Mouse (Mus musculus): ENCODE data around the gene Ppm1l. TPM values are rescaled to one million over a fixed set of nuclear protein-coding genes. Genes with fewer than 3 reads are reported as not detected.
A peak's percentile ranks its signal among the peaks of the same experiment; 100 is the strongest.

Ppm1l gene
- 1.5 to 3.3 TPM (median 1.5 TPM) in 3 replicates for total RNA-seq (2017)

DNA sequence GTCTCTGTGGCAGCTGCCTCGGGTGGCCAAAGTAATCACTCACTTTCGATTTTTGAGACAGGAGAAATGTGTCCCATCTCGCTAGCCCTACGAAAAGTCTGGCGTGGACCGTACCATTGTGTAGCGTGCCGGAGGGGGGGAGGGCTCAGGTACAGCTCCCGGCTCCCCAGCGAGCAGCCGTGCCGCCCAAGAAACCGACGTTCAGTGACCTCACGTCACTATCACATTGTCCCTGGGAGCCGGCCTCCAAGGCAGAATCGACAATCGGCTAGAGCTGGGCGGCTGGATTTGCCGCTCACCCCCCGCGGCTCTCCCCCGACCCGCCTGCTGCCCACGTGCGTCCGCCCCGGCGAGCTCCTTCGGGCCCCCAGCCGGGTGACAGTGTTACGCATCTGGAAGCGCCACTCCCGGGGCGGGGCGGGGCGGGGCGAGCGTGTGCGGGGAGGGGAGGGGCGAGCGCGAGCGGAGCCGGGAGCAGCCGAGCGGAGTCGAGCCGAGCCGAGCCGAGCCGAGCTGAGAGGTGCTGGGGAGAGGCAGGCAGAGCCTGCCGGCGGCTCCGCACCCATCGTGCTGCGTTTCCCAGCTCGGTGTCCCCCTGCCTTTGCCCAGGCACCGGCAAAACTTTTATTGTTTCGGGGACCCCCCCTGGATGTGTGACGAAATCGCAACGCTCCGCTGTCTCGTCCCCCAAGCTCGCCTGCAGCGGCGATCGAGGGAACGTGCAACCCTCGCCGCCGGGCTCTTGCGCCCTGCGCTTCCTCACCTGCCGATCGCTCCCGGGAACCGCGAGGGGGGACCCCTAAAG is at the start of gene Ppm1l:
Gene Ppm1l (plus strand): TSS at position 471 of the 805 bp plus-strand sequence.
- ATAC-seq (replicated peaks; ENCODE audit: insufficient number of reproducible peaks, low FRiP score, low TSS enrichment, poor library complexity, severe bottlenecking), result peak; percentile 89

DNA sequence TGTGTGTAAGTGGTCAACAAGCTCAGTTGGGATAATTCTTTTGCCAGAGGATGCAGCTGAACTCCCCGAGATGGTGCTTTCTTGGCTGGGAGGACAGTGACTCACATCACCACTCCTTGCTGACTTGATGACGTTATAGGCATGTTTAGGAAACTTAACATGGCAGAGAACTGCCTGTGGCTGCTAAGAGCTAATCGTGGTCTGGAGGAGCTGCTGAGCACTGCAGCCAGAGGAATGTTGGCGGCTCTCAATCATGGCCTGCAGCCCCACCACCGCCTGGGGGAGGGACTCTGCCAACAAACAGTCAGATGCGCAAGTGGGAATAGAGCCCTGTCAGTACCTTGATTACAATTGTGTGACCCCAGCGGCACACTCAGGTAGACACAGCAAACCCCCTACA is 44.8 kb upstream of the Ppm1l start:
- no peak for ATAC-seq (replicated peaks; ENCODE audit: insufficient number of reproducible peaks, low FRiP score, low TSS enrichment, poor library complexity, severe bottlenecking)

DNA sequence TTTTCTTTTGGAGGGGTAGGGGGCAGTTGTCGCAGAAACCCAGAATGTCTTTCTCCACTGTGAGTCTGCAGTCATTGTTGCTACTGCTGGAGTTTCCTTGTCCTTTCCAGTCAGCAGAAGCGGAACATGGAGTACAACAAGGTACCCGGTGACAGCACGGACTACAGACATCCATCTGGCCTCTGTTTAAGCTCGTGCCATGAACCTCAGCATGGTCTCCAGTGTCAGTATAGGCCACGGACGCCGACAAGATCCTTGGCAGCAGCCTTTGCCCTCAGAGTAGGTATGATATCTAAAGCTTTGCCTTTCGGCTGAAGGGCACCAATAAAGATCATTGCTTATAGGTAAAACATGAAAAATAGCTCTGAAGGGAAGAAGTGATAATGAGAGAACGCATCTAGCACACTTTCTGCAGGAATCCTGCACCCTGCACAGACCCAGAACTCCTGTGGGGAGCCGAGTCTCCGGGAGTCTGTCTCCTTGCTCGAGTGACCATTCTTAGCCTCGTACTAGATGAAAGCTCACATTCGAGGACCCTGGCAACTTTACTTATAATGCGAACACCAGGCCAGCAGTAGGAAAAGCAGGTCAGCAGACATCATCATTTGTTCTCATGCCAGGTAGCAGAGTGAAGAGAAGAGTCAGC is 42.5 kb upstream of the Ppm1l start:
- ATAC-seq (replicated peaks; ENCODE audit: insufficient number of reproducible peaks, low FRiP score, low TSS enrichment, poor library complexity, severe bottlenecking), result no peak

- no peak for ATAC-seq (replicated peaks; ENCODE audit: insufficient number of reproducible peaks, low FRiP score, low TSS enrichment, poor library complexity, severe bottlenecking)
These were observed 41.9 kb upstream of the Ppm1l start for GRCm38 (mm10) chr3:69274664-69275312.

DNA sequence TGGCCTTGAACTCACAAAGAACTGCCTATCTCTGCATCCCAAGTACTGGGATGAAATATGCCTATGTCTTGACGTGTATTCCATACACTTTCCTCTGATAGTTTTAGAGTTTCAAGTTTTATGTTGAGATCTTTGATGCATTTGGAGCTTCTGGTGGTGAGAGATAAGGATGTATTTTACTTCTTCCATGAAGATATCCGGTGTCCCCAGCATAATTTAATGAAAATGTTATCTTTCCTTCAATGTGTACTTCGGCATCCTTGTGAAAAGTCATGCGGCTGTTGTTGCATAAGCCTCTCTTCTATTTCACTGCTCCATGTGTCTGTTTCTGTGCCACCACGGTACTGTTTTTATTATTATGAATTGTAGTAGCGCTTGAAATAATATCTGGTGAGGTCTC is 38.0 kb upstream of the Ppm1l start:
- no peak for ATAC-seq (replicated peaks; ENCODE audit: insufficient number of reproducible peaks, low FRiP score, low TSS enrichment, poor library complexity, severe bottlenecking)

GRCm38 (mm10) chr3:69282406-69282805 is 34.3 kb upstream of the Ppm1l start:
- no peak for ATAC-seq (replicated peaks; ENCODE audit: insufficient number of reproducible peaks, low FRiP score, low TSS enrichment, poor library complexity, severe bottlenecking)

DNA sequence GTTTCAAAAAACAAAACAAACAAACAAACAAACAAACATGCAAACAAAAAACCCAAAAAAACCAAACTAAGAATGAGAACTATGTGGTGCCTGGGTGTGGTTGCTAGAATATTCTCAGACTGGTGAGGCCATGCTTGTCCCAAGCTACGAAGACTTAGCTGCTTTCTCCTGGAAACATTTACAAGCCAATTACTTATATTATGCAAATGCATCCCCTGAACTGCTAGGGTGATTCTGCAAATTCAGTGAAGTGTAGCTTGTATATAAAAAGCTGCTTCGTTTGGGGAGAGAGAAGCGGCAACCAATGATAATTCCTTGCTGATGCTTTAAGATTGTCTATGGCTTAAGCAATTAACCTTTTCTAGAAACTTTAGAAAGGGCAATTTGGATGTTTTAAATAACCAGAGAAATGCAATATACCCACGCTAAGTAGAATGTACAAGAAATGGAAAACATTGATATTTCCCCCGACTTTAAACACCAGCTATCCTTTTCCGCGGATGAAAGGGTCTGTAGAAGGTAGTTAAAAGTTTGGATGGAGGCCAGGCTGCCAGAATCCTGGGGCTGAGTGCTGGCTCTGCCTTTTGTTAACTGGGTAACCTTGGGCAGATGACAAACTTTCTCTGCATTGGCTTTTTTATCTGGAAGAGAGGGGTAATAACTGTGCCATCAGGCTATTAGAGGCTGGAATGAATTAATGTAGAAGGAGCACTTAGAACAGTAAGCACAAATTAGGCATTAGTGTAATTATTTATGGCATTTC is 33.4 kb upstream of the Ppm1l start:
- ATAC-seq (replicated peaks; ENCODE audit: insufficient number of reproducible peaks, low FRiP score, low TSS enrichment, poor library complexity, severe bottlenecking), result no peak

GRCm38 (mm10) chr3:69289833-69290232 is 26.8 kb upstream of the Ppm1l start:
- no peak for ATAC-seq (replicated peaks; ENCODE audit: insufficient number of reproducible peaks, low FRiP score, low TSS enrichment, poor library complexity, severe bottlenecking)

- 0 out of 2 replicates have a peak, but pooled peaks have one; percentile 27 for ATAC-seq (replicated peaks; ENCODE audit: insufficient number of reproducible peaks, low FRiP score, low TSS enrichment, poor library complexity, severe bottlenecking)
These were observed 26.4 kb upstream of the Ppm1l start for GRCm38 (mm10) chr3:69290294-69290693.

DNA sequence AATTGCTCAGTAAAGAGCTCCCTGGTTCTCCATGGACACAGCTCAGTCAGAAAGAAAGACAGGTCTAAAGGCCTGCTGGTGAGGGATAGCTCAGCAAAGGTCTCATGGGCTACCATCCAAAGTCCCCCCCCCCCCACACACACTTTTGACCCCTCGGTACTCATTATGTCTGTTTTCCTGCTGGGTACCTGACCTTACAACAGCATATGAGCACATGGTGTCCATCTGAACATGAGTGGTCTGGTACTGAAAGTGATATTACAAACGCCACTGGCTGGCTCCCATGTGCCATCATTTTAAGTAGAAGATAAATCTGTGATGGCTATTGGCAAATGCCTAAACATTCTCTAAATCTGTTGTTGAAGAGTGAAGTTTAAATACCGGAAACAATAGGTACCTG is 25.8 kb upstream of the Ppm1l start:
- no peak for ATAC-seq (replicated peaks; ENCODE audit: insufficient number of reproducible peaks, low FRiP score, low TSS enrichment, poor library complexity, severe bottlenecking)

DNA sequence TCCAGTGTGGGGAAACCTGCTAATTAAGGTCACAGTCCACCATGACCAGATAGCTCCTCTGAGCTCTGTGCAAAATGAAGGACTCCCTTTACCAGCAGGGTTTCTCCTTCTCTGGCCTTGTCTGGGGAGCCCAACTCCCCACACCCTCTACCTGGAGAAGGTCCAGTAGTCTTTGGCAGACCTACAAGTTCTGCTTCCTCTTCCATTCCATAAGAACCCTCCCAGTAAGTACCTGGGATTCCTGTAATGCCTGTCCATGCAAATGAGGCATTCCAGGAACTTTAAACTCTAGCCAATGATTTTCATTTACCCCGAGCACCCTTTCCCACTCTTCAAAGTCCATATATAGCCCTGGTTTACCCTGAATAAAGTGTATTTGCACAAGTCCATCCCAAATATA is 24.0 kb upstream of the Ppm1l start:
- ATAC-seq (replicated peaks; ENCODE audit: insufficient number of reproducible peaks, low FRiP score, low TSS enrichment, poor library complexity, severe bottlenecking), result no peak

GRCm38 (mm10) chr3:69296270-69296669 is 20.4 kb upstream of the Ppm1l start:
- no peak for ATAC-seq (replicated peaks; ENCODE audit: insufficient number of reproducible peaks, low FRiP score, low TSS enrichment, poor library complexity, severe bottlenecking)

DNA sequence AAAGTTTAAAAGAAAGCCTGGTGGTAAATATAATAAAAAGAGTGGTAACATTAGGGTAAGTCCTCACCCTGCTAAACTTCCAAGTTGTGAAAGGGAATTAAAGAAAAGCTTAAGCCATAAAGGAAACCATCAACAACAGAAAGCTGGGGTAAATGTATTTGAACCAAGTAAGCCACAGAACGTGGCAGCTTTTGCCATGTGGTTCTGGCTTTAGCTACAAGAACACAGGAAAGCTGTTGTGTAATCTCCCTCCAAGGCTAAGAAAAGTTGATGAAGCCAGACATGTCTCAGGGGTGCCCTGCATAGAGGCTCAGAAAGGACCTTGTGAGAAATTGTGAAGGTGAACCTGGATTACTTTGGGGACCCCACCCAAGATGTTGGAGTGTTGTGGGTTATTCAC is 16.5 kb upstream of the Ppm1l start:
- no peak for ATAC-seq (replicated peaks; ENCODE audit: insufficient number of reproducible peaks, low FRiP score, low TSS enrichment, poor library complexity, severe bottlenecking)

DNA sequence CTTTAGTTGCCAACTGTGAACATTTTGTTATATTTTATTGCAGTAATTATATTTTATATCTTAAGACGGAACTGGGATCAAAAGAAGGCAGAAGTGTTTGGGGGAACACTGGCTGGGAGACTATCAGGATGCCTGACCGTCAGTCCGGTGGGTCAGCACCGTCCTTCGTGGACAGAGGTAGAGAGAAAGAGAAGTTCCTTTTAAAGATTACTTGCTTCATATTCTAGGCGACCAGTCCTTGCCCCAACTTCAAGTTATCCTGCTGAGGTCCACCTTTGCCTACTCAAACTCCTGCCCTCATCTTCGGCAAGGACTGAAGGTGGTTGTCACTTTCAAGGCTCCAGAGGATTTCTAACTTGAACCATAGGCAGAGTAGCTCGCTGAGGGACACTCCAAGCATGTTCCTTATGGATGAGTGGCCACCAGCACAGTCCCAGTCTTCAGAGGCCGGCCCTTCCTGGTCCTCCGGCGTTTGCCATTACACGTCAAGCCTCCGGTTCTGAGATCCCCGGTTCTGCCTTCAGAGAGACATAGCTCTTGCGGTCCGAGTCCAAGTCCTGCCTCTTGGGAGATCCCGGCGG is 761 bp upstream of the Ppm1l start:
- peak; percentile 27 for ATAC-seq (replicated peaks; ENCODE audit: insufficient number of reproducible peaks, low FRiP score, low TSS enrichment, poor library complexity, severe bottlenecking)

GRCm38 (mm10) chr3:69317251-69318125 is 827 bp downstream of the Ppm1l start:
- no peak; the same call in 1 of the 2 replicates for ATAC-seq (replicated peaks; ENCODE audit: insufficient number of reproducible peaks, low FRiP score, low TSS enrichment, poor library complexity, severe bottlenecking)

DNA sequence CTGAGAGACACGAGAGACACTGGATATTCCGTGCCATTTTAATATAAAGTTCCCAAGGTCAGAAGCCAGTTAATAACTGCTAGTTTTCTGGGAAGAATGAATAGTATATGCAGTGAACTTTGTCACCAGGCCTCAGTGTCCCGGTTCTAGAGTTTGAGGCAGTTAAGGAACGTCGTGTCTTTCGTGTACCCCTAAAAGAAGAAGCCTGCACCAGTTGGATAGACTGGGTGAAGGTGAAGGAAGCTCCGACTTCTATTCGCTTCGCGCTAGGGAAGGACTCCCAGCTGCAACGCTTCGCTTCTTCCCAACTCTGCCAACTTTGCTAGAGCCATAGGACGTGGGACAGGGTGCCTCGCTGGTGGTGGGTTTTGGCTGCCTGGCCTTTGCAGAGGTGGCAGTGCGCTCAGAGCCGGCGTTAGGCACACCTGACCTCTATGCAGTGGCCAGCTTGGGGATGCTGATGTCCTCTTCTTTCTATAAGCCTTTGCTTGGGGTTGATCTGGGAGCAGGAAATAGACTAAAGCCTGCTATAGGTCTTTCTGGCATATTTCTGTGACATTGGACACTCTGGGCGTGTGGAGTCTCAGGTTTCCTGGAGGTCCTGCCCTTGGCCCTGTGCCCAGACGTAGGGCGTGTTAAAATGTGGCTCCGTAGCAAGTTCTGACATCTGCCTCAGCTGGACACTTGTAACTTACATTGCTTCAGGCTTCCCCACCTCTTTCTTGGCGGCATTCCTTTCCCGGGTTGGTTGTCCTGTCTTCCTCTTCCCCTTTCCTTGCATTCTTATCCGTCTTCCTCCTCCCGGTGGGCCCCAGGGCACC is 1.7 kb downstream of the Ppm1l start:
- ATAC-seq (replicated peaks; ENCODE audit: insufficient number of reproducible peaks, low FRiP score, low TSS enrichment, poor library complexity, severe bottlenecking), result no peak

DNA sequence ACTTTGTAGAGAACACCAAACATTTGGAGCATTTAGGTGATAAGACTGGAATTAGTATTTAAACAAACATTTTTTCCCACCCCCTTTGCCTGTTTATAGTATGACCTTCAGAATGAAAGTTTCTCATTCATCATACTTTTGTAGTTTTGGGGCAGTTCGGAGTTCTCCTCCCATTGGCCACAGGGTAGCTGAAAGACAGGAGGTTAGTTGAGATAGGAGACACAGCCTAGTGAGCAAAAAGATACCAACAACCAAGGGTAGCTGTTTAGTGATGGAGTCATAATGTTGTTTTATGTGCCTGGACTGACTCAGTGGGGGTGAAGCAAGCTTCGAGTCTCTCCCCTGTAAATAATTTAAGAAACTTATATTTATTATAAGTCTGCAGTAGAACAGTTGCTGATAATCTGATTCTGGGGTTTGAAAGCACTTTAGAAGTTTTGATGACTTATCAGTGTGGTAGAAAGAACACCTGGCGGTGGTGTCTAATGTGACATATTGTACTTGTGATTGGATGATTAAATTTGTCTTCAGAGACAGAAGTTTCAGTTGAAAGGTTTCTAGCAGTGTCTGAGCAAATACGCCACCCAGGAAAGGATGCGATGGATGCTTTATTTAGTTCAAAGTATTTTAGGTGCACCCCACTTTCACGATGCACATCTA is 2.5 kb downstream of the Ppm1l start:
- no peak for ATAC-seq (replicated peaks; ENCODE audit: insufficient number of reproducible peaks, low FRiP score, low TSS enrichment, poor library complexity, severe bottlenecking)
